Mouse (Mus musculus) duodenum, adult 2 months (tissue): ENCODE results near the gene 1600014C10Rik. TPM values are rescaled to one million over a fixed set of nuclear protein-coding genes. Genes with fewer than 3 reads are reported as not detected.

ENCODE experiments used
- polyA plus RNA-seq: library from polyadenylated mRNA; depleted of rRNA; stranded (reverse); fragments of >200 nt; gene quantifications from 2 replicates; pipeline ENCODE4 v1.2.3, GENCODE M21; 2012; ENCODE audit warnings: low replicate concordance; rRNA removed

Gene 1600014C10Rik
- polyA plus RNA-seq, result 15.4 and 26.0 TPM in 2 replicates

DNA sequence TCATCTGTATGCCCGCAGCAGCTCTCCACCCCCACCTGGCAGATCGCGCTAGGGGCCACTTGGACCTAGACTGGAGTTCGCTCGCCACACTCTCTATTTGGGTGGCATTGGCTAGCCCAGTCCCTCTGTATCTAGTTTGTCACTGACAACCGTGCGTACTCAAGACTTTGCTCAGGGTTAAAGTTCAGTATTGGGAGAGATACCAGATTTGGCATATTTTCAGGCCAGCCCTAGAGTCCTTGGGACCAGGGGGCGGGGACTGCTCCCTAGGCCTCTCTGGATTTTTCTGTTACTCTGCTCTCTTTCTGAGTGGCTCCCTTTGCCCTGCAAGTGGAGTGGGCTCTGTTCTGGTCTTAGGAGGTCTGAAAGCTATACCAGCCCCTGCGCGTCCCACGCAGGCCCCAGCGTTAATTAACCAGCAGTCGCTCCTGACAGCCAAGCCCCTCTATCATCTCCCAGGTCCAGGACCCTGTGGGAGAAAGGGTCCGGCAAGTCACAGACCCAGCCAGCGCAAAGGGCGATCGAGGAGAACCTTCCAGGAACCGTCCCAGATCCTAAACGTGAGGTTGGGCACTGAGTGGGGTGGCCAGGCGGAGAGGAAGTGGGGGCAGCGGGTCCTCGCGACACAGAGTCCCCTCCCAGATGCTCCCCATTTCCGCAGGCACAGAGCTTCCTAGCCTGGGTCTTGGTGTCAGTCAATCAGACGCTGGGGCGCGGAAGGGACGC is at the start of gene 1600014C10Rik:
Gene 1600014C10Rik (plus strand): TSS at position 256 of the 726 bp plus-strand sequence.

GRCm38 (mm10) chr7:38227900-38228298 is 44.9 kb downstream of the 1600014C10Rik start, which contains the start of gene Plekhf1:
TSS of gene Plekhf1 (minus strand) at chr7:38228016.

Other genes starting within 250 kb of the 1600014C10Rik start
- gene Uri1, start 159.7 kb upstream of the 1600014C10Rik start, polyA plus RNA-seq, result 3.2 and 3.3 TPM in 2 replicates
- 4.7 and 11.8 TPM in 2 replicates for gene Ccne1, start 75.7 kb upstream of the 1600014C10Rik start, polyA plus RNA-seq
- gene Plekhf1, start 44.8 kb downstream of the 1600014C10Rik start, polyA plus RNA-seq, result 8.7 and 14.8 TPM in 2 replicates
- gene Pop4, start 88.2 kb downstream of the 1600014C10Rik start, polyA plus RNA-seq, result 3.5 and 3.9 TPM in 2 replicates